Mouse (Mus musculus): ENCODE data around the gene Ssxb5.
"Not testable (repeated sequence)": the region's sequence is repeated elsewhere in the genome, so short reads cannot be mapped to it uniquely, and the experiment has no call there.

Gene Ssxb5

DNA sequence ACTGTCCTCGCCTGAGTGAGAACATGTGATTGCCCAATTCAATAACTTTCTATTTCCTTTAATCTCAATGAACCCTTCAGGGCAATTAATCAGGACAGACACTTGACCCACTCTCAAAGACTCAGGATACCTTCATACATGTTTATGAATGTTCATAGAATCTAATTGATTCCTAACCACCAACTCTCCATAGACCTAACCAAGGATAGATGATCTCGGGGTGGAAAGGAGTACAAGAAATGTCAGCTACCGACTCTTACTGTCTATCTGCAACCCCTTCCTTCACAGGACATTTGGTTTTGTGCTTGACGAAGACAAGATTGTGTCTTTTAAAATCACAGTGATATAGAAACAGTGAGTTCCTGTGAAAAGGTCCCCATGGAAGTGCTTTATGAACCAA is at the start of gene Ssxb5:
Gene Ssxb5, plus strand, starts transcription at position 301 of the 400 bp plus-strand sequence.
- DNase-seq: not testable (repeated sequence)

DNA sequence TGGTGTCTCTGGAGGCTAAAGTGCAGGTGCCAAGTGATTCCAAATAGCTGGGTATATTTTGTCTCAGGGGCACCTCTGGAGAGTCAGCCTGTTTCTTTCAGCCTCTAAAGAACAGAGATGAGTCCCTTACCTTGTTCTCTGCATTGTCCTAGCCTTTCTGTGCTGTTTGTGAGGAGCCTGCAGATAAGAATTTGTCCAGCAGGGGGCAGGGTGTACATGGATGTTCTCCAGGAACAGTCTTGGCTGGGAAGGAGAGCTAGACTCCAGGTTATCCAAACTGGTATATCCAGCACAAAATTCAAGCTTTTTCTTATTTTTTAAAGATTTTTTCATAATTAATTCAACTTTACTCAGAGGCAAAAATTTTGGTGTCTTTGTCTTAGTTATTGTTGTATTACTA is 28.6 kb downstream of the Ssxb5 start:
- DNase-seq: peak; percentile 47

DNA sequence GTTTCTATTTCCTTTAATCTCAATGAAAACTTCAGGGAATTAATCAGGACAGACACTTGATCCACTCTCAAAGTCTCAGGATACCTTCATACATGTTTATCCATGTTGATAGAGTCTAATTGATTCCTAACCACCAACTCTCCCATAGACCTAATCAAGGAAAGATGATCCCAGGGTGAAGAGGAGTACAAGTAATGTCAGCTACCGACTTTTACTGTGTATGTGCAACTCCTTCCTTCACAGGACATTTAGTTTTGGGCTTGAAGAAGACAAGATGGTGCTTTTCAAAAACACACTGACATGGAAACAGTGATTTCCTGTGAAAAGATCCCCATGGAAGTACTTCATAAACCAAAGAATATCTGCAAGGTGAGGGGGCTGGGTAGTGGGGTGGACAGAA is 40.2 kb downstream of the Ssxb5 start, which contains the start of gene Gm6592:
Gene Gm6592, plus strand, starts transcription at position 301 of the 400 bp plus-strand sequence.
- no peak for DNase-seq

DNA sequence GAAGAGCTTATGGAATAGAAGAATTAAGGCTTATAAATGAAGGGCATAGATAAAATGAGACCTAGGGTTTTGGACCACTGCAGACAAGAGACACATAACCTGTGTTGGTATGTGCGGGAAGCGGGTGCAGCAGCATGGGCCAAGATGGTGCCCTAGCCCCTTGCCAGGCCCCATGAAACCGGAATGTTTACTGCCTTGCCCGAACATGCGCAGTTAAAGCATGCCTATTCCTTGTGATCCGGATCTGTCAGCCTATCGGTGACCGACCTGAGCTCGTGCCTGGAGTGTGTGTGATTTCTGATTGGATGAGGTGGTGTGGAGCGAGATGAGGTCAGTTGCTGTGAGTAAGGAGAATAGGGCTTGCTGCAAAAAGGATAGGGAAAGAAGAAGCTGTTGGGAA is 49.0 kb downstream of the Ssxb5 start:
- no peak for DNase-seq

Data from lung, postnatal 10 days (tissue).